Mouse (Mus musculus): ENCODE measurements around the gene Rph3a. TPM values are rescaled to one million over a fixed set of nuclear protein-coding genes. Genes with fewer than 3 reads are reported as not detected.
"Not testable (repeated sequence)": the region's sequence is repeated elsewhere in the genome, so short reads cannot be mapped to it uniquely, and the experiment has no call there.

Rph3a gene
- total RNA-seq, 2 experiments from 2014 or later, result 329 to 347 TPM

DNA sequence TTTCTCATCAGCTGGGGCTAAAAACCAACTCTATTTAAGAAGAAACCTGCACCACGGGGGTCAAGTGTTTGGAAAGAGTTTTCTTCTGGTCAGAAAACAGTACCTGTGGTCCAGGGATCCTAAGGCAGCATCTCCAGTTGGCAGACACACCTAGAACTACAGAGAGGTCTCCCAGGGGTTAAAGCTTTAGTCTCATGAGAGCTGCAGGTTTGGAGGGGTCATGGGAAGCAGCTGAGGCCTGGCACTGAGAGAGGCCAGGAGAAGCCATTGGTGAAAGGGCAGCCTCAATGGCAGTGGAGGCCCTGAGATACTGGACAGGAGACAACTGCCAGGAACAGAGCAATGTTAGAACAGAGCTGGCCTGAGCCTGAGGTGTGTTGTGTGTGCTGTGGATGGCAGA is 109.2 kb downstream of the Rph3a start:
- intact Hi-C loops (cut with DNase I), result no loop called here

GRCm38 (mm10) chr5:120898726-120899125 is 111.2 kb downstream of the Rph3a start:
- Histone ChIP-seq H3K27ac (no peak overlapping the region), H3K4me3 (no peak overlapping the region)
- DNase-seq (ENCODE audit: extremely low spot score in 1 of 2, low spot score in 2 of 2), result no peak
- intact Hi-C loops (cut with DNase I), result loop anchor here (2.0 kb wide), 1 partner anchor 20 kb away; no protein-coding TSS in a partner anchor
- no peak for TF ChIP-seq CTCF (IDR thresholded peaks at IDR 0.05)

More for the DNA sequence above, 109.2 kb downstream of the Rph3a start:
- DNase-seq (ENCODE audit: extremely low spot score in 1 of 2, low spot score in 2 of 2), result no peak
- H3K27ac ChIP-seq, result no peak overlapping the region
- TF ChIP-seq CTCF (IDR thresholded peaks at IDR 0.05), result no peak
- no peak overlapping the region for H3K4me3 ChIP-seq

DNA sequence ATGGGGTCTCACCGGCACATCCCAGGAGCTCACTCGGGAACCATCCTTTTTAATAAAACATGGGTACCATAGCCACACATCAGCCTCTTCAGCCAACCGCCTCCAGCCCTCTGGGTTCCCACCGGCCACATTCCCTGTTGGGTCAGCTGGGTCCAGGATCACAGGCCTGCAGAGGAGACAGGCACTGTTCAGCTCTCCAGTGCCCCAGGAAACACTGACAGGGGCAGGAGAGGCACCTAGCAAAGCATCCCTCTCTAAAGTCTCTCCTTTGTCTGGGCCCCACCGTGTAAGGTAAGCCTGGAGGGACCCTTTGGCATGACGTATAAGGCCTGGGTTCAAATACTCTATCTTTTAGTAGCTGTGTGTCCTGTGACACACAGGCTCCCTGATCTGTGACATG is 111.6 kb downstream of the Rph3a start:
- intact Hi-C loops (cut with DNase I), result loop anchor here (2.0 kb wide), 1 partner anchor 20 kb away; no protein-coding TSS in a partner anchor

DNA sequence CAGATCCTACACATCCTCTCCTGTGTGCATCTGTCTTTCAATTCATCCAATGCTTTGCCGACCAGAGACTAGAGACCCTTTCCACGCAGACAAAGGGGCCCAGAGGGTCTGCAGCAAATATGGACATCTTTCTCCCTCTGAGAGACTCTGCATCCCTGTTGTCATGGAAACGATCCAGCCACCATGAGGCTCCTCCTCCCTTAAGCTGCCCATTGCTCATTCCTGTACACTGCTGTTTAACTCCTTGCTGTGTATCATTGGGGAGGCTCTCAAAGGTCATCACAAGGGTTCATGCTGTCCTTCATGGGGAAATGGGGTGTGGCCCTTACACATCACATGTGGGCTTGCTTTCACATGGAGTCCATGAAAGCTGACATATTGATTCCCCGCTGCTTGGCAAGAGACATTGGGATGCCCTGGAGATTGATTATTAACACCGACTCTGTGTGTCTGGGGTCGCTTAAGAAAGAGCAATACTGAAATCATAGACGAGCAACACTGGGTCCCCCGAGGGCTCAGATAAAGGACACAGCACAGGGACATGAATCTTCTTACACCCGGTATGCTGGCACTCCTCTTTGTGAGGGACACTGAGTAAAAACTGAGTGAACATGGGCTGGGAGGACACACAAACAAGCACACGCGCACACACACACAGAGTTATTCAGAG is 114.5 kb downstream of the Rph3a start:
- TF ChIP-seq CTCF (IDR thresholded peaks at IDR 0.05), result no peak
- no peak for DNase-seq (ENCODE audit: extremely low spot score in 1 of 2, low spot score in 2 of 2)
- intact Hi-C loops (cut with DNase I), result no loop called here
- Histone ChIP-seq H3K4me3 (no peak overlapping the region), H3K27ac (no peak overlapping the region)

More for the DNA sequence above, 111.6 kb downstream of the Rph3a start:
- no peak overlapping the region for H3K27ac ChIP-seq
- H3K4me3 ChIP-seq, result no peak overlapping the region
- TF ChIP-seq CTCF (IDR thresholded peaks at IDR 0.05), result no peak
- no peak for DNase-seq (ENCODE audit: extremely low spot score in 1 of 2, low spot score in 2 of 2)

DNA sequence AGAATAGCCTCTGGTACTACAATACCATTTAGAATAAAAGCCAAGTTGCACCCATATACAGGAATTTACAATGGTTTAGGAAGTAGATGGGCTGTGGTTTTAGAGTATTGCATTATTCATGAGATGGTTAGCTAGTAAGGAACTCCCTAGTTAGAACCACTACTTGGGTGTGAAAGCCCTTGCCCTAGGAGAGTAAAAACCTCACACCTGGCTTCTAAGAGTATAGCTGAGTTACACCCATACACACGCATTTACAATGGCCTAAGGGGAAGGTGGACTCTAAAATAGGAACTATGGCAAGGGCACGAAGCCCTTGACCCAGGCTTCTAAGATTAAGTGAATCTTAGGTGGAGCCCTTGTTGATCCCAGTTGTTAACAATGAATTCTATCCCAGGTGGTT is 115.2 kb downstream of the Rph3a start:
- H3K27ac ChIP-seq; DNase-seq (ENCODE audit: extremely low spot score in 1 of 2, low spot score in 2 of 2); H3K4me3 ChIP-seq; intact Hi-C loops (cut with DNase I): not testable (repeated sequence)

DNA sequence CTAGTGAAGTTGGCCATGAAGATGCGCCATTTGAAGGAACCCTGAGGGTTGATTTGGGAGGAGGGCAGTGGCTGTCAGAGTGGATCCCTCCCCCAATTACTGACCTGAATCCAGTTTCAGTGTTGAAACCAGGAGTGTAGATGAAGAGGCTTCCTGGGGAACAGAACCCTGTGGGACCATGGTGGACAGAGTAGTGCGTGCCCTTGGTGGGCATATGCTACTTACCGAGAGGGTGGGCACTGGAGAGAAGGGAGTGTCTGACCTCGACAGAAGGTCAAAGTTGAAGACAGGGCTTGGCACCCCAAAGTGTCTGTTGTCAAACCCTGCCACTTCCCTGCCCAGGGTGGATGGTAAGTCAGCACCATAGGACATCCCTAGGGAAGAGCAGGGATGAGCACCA is 116.0 kb downstream of the Rph3a start:
- intact Hi-C loops (cut with DNase I); H3K4me3 ChIP-seq; H3K27ac ChIP-seq; DNase-seq (ENCODE audit: extremely low spot score in 1 of 2, low spot score in 2 of 2): not testable (repeated sequence)

- intact Hi-C loops (cut with DNase I), result no loop called here
- no peak overlapping the region for H3K27ac ChIP-seq
- no peak for TF ChIP-seq CTCF (IDR thresholded peaks at IDR 0.05)
- H3K4me3 ChIP-seq, result no peak overlapping the region
- no peak for DNase-seq (ENCODE audit: extremely low spot score in 1 of 2, low spot score in 2 of 2)
Observed at GRCm38 (mm10) chr5:120892243-120892660, 117.6 kb downstream of the Rph3a start.

DNA sequence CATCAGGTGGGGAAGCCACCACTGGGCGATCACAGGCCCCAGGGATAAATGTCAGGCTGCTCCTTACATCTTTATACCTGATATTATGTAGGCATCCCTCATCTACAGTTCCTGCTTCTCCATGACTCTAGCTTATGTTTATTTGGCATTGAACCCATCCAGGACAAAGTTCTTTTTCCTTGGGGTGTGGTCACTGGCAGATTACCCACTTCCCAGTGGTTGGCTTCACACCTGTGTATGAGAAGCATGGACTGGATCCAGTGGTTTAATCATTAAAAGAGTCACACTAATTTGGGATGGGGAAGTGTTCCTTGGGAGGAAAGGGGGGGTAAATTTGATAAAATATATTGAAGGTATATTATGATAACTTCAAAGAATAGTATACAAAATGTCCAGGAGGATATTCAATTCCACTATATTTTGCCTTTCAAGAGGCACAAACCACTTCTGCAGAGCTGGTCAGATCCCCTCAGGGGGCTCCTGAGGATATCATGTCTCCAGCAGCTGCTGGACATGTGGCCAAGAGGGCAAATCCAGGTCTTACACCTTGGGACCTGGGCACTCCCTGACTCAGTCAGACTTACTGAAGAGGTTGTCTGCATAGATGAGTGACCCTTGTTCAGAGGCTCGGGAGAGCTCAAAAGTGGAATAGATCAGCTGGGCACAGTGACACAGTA is 118.2 kb downstream of the Rph3a start:
- intact Hi-C loops (cut with DNase I), result loop anchor here (2.0 kb wide), 1 partner anchor 15 kb away; the partner anchor contains the start of gene Oas1a
- DNase-seq (ENCODE audit: extremely low spot score in 1 of 2, low spot score in 2 of 2); H3K27ac ChIP-seq; H3K4me3 ChIP-seq: not testable (repeated sequence)

GRCm38 (mm10) chr5:120890991-120891390 is 118.9 kb downstream of the Rph3a start:
- Histone ChIP-seq H3K27ac (no peak overlapping the region), H3K4me3 (no peak overlapping the region)
- DNase-seq (ENCODE audit: extremely low spot score in 1 of 2, low spot score in 2 of 2), result no peak
- intact Hi-C loops (cut with DNase I), result loop anchor here (2.0 kb wide), 1 partner anchor 16 kb away; the partner anchor contains the start of gene Oas1a
- TF ChIP-seq CTCF (IDR thresholded peaks at IDR 0.05), result no peak

Other genes starting within 250 kb of the Rph3a start
- gene Oas3, start 232.4 kb downstream of the Rph3a start, total RNA-seq (2021), result not detected
- not detected for gene Oas1e, start 214.6 kb downstream of the Rph3a start, total RNA-seq (2021)
- gene Oas1c, start 197.6 kb downstream of the Rph3a start, total RNA-seq (2021), result 1 to 10 TPM in 1 of 2 experiments, under 1 TPM in 1; 0.82 to 1.0 TPM
- gene Oas1f, start 162.7 kb downstream of the Rph3a start, total RNA-seq (2021), result not detected
- gene Oas1h, start 148.7 kb downstream of the Rph3a start, total RNA-seq (2021), result not detected
- gene Oas1g, start 122.5 kb downstream of the Rph3a start, total RNA-seq (2021), result not detected
- gene Oas1a, start 102.6 kb downstream of the Rph3a start, total RNA-seq (2021), result under 1 TPM in 1 of 2 experiments, not detected in 1; 0.42 TPM
- not detected for gene Oas1d, start 95.6 kb downstream of the Rph3a start, total RNA-seq (2021)
- gene Ptpn11, start 181.3 kb upstream of the Rph3a start, total RNA-seq (2021), result 10 to 100 TPM; 95.4 to 96.8 TPM
- 100 to 1,000 TPM; 412 to 420 TPM for gene Rpl6, start 194.4 kb upstream of the Rph3a start, total RNA-seq (2021)
- gene Hectd4, start 210.1 kb upstream of the Rph3a start, total RNA-seq (2021), result 100 to 1,000 TPM; 186 to 205 TPM